Mouse (Mus musculus) CH12.LX (cell line): ENCODE data around the gene Epb41l5.

Experiments
- CHD2 ChIP-seq: IDR thresholded peaks from 2 replicates; pipeline ENCODE4 v1.6.1; 2011; ENCODE audit warnings: low read length, improper control_type of control experiment
- CTCF ChIP-seq, 2 experiments: IDR thresholded peaks in 1 of 2; conservative IDR thresholded peaks in 1 of 2; 2 replicates each; pipeline ENCODE4 v1.5.1; 2011 to 2012; ENCODE audit warnings: low read depth in 2 of 2, low read length in 2 of 2, improper control_type of control experiment in 1 of 2, inconsistent platforms in 1 of 2, mild to moderate bottlenecking in 1 of 2, moderate library complexity in 1 of 2
- POLR2A ChIP-seq: IDR thresholded peaks from 2 replicates; pipeline ENCODE4 v1.6.1; 2011; ENCODE audit warnings: low read depth, mild to moderate bottlenecking, improper control_type of control experiment, low read length
- UBTF ChIP-seq: IDR thresholded peaks from 2 replicates; pipeline ENCODE4 v1.6.1; 2012; ENCODE audit warnings: low read depth, mild to moderate bottlenecking, inconsistent platforms, low read length, improper control_type of control experiment, moderate library complexity

DNA sequence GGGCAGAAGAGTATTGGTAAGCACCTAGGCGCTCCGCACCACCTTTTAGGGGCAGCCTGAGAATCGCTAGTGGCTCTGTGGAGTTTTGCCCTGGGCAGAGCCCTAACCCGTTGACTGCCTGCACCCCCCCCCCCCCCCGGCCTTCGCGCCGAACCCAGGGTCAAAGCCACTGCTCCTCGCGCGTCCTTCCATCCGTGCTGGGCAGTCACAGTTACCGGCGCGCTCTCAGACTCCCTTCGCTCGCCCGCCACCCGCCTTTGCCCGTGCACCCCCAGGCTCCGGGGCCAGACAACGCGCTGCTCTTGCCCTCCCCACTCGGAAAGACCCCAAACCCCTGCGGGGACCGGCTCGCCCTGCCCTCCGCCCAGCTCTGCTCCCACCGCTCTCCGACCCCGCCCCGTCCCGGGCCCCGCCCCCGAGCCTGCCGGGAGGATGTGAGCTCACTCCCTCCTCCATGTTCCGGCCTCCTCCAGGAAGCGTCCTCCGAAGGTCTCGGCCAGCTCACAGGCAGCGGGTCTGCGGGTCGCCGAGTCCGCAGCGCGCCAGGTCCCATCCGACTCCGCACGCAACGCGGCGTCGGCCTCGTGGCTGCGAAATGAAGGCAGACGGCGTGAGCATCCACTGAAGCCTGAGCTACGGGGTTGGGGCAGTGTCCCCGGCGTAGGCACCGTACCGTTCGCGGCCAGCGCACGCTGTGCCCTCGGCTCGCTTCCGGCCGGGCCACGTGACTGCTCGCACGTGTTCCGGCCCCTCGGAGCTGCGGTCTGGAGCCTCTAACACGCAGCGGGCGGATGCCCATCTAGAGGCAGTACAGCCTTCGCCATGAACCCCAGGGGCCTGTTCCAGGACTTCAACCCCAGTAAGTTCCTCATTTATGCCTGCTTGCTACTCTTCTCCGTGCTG, 122.9 kb downstream of the Epb41l5 start, which contains the start of gene Tmem185b:
- TF ChIP-seq POLR2A = peak; percentile 74
- TF ChIP-seq CHD2 = no peak
- TF ChIP-seq CTCF (conservative IDR thresholded peaks at IDR 0.05 in 1 of 2, IDR thresholded peaks at IDR 0.05 in 1 of 2; ENCODE audit: low read depth in 2 of 2, low read length in 2 of 2) = no peak
- no peak for TF ChIP-seq UBTF
